Mouse (Mus musculus) neural tube, embryonic 13.5 days (tissue): Measurements from ENCODE around the gene Cym. TPM values are rescaled to one million over a fixed set of nuclear protein-coding genes. Genes with fewer than 3 reads are reported as not detected.

ENCODE experiments used
- ATAC-seq: fragments of 200-750 bp; cut with Nextera tagmentation; 2 replicates; pipeline ENCODE4 v1.8.0; 2017; ENCODE audit warnings: low read depth, mild to moderate bottlenecking, moderate TSS enrichment, moderate library complexity
- H3K27ac ChIP-seq: fragments of 300-500 bp; sonication (generic); replicated peaks from 2 replicates; pipeline ENCODE4 v1.5.1; 2015; ENCODE audit warnings: moderate library complexity, mild to moderate bottlenecking, inconsistent platforms
- H3K27me3 ChIP-seq: fragments of 300-500 bp; sonication (generic); 2 replicates; pipeline ENCODE4 v1.6.1; 2015; ENCODE audit warnings: mild to moderate bottlenecking, inconsistent platforms
- H3K36me3 ChIP-seq: fragments of 300-500 bp; sonication (generic); 2 replicates; pipeline ENCODE4 v1.6.1; 2015; ENCODE audit warnings: mild to moderate bottlenecking, inconsistent platforms
- H3K4me1 ChIP-seq: fragments of 300-500 bp; sonication (generic); replicated peaks from 2 replicates; pipeline ENCODE4 v1.6.1; 2015; ENCODE audit warnings: inconsistent platforms
- H3K4me2 ChIP-seq: fragments of 300-500 bp; sonication (generic); 2 replicates; pipeline ENCODE4 v1.6.1; 2015; ENCODE audit warnings: inconsistent platforms, mild to moderate bottlenecking, moderate library complexity
- H3K4me3 ChIP-seq: fragments of 300-500 bp; sonication (generic); 2 replicates; pipeline ENCODE4 v1.5.1; 2015; ENCODE audit warnings: mild to moderate bottlenecking, inconsistent platforms
- H3K9ac ChIP-seq: fragments of 300-500 bp; sonication (generic); 2 replicates; pipeline ENCODE4 v1.6.1; 2015; ENCODE audit warnings: moderate library complexity, mild to moderate bottlenecking, inconsistent platforms
- H3K9me3 ChIP-seq: fragments of 300-500 bp; sonication (generic); 2 replicates; pipeline ENCODE4 v1.6.1; 2016; ENCODE audit warnings: inconsistent platforms
- WGBS: fragments of 180-500 bp; shearing (Covaris S2); methylation state at CpG from one replicate; pipeline ENCODE4 v1.1.7; 2015; 5-methylcytosine and 5-hydroxymethylcytosine counted together
- polyA plus RNA-seq: library from polyadenylated mRNA; unstranded; fragments of >200 nt; fragmentation: Nextera tagmentation; extraction: Ambion mirVana; gene quantifications from 2 replicates; pipeline ENCODE4 v1.2.1, GENCODE M21; 2015

Gene Cym
- 0.27 and 1.2 TPM in 2 replicates for polyA plus RNA-seq

DNA sequence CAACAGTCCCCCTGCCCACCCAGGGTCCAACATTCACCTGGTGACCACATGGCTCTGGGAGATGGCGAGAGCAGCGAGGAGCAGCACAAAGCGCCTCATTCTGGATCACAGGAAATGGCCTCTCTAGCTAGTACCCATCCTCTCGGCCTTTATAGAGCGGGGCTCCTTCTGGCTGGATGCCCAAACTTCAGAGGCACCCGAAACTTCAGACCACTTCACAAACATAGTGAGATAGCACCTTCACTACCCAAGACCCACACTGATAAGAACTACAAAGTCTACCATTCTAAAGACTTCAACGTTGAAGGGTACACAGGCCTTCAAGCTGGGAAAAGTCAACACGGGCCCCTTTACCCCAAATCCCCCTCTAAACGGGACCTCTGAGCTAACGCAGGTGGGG, at the start of gene Cym:
TSS of gene Cym (minus strand) at position 125 of the 400 bp plus-strand sequence.
- 86% methylated on average over 10 of the region's 10 CpGs for WGBS
- H3K9me3 ChIP-seq, result peaks cover 4% of the 10 kb centered on the region; the same call in 1 of the 2 replicates
- ATAC-seq, result no peak

DNA sequence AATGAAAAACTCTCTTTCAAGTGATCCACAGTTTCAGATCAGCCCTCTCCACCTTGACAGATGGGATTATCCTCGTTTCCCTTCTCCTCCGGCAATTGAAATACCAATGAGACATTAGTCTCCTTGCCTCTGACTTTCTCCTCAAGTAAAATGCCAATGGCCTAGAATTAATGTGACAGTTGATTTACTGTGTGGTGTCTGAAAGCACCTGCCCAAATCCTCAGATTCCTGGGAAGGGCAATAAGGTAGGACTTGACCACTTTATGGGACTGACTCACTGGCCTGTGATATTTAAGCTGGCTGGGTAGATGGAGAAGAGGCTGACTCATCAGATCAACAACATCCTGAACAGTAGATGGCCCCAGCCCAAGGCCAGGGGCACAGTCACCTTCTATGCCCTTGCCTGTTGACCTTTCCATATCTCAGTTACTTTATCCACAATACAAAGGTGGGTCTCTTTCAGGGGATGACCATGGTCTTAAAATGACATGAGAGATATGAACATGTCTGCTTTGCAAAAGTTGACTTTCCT, 45.3 kb upstream of the Cym start:
- Histone ChIP-seq H3K27ac (no peak overlapping the region), H3K4me1 (peaks cover 3% of the 10 kb centered on the region), H3K4me2 (no peak overlapping the region), H3K4me3 (no peak overlapping the region), H3K36me3 (no peaks in the 10 kb centered on the region), H3K9me3 (no peaks in the 10 kb centered on the region), H3K27me3 (0 out of 2 replicates have a peak, but pooled peaks cover 3% of the 10 kb centered on the region), H3K9ac (no peak overlapping the region)
- 63% methylated on average over 2 of the region's 2 CpGs for WGBS
- ATAC-seq, result no peak

More for the DNA sequence above, at the start of gene Cym:
- H3K36me3 ChIP-seq, result no peaks in the 10 kb centered on the region
- no peak within 1 kb of the TSS for H3K4me3 ChIP-seq
- H3K27ac ChIP-seq, result no peak within 1 kb of the TSS
- no peak within 1 kb of the TSS for H3K4me2 ChIP-seq
- no peaks in the 10 kb centered on the region for H3K27me3 ChIP-seq
- no peak within 1 kb of the TSS for H3K9ac ChIP-seq
- no peaks in the 10 kb centered on the region for H3K4me1 ChIP-seq

DNA sequence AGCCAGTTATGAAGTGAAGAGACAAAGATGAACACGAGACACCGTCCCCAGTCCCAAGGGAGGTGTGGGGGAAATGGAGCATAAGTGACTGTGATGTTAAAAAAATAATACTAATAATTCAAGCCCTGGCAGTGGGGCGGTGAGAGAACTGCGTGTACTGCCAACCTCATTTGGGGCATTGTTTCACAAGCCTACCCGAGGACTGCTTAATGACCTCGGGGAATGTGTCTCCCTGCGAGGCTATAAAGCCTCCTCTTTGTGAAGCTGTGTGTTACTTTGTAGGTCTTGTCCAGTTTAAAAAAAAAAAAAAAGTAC, 40.3 kb upstream of the Cym start:
- Histone ChIP-seq H3K4me2 (no peak overlapping the region), H3K9ac (no peak overlapping the region), H3K9me3 (no peaks in the 10 kb centered on the region), H3K4me3 (no peak overlapping the region), H3K36me3 (no peaks in the 10 kb centered on the region), H3K27ac (peak overlapping the region; percentile 66; the same call in 1 of the 2 replicates), H3K4me1 (peaks cover 38% of the 10 kb centered on the region), H3K27me3 (no peaks in the 10 kb centered on the region)
- ATAC-seq, result peak; percentile 12; the same call in 1 of the 2 replicates
- 7% methylated on average over 7 of the region's 7 CpGs for WGBS

DNA sequence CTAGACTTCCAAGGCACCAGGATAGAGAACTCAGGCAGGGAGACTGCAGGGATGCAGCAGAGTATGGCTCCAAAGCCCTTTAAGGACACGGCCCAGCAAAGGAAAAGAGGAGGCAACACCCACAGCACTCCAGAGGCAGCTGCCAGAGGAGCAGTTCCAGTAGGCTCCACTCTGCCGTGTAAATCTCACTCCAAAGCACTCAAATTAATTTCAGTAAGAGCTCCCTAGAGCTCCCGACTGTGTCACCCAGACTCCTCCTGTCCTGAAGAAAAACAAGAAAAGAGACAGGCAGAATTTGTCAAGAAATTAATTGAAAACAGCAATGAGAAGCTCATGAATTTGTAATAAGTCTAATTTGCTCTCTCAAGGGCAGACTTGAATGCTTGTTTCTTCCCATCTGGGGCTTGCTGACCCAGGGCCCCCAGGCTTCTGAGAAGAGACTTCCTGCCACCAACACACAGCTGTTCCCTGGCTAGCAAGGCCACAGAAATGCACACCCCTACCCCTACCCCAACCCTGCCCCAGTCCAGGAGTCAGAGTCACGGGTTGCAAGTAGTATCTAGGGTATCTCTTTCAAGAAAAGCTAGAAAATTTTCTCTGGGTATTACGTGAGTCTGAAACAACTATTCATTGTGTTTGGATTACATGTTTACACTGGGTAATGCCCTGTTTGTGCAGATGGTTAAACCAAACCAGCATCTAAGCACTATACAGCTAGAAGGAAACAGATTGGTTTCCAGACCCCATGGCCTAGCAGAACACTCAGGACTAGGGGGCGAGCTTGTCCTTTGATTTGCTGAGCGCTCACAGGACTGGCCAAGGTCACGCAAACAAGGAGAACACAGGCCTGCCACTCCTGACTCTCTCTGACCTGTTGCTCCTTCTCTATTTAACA, 39.7 kb upstream of the Cym start:
- Histone ChIP-seq H3K36me3 (no peaks in the 10 kb centered on the region), H3K9me3 (no peaks in the 10 kb centered on the region), H3K27ac (peak overlapping the region; percentile 66), H3K4me2 (no peak overlapping the region), H3K4me3 (no peak overlapping the region), H3K9ac (no peak overlapping the region), H3K4me1 (peaks cover 44% of the 10 kb centered on the region), H3K27me3 (no peaks in the 10 kb centered on the region)
- ATAC-seq, result peak; percentile 62
- WGBS, result 32% methylated on average over 8 of the region's 8 CpGs

DNA sequence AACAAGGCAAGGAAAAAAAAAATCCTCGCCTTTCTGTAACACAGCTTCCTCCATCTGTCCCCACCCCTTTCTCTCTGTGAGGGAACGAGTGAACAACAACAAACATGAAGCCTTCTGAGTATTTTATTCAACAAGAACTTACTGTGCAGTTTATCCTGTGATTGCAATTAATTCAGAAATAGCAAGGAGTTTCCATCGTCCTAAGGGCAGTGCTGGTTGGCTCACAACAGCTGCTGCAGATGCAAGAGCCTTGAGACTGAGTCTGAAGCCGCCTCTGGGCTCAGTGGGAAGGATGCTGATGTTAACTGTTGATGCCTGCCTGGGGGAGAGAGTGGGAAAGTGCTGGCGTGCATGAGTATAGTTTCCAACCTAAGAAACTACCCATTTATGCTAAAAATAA, 36.4 kb upstream of the Cym start:
- Histone ChIP-seq H3K27ac (peak overlapping the region; percentile 2; the same call in 1 of the 2 replicates), H3K4me1 (peaks cover 48% of the 10 kb centered on the region), H3K9me3 (no peaks in the 10 kb centered on the region), H3K36me3 (no peaks in the 10 kb centered on the region), H3K4me3 (no peak overlapping the region), H3K9ac (no peak overlapping the region), H3K27me3 (peaks cover 10% of the 10 kb centered on the region), H3K4me2 (no peak overlapping the region)
- no peak for ATAC-seq
- WGBS, result 61% methylated on average over 5 of the region's 5 CpGs

DNA sequence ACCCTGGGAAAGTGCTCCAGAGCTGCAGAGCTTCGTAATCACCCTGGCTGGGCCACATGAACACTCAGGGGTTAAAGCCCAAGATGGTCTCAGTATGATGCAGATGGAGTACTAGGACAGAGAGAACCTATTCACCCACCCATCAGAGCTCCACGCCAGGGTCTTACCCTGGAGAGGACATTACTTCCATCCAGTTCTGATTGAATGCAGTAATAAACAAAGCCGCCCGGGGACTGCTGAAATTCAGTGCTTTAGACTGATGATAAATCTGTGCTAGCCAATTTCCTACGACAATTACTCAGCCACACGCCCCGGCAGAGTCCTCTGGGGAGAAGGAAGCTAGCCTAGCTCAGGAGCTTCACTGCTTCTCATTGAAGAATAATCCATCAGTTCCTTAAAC, 35.2 kb upstream of the Cym start:
- peak; percentile 56 for ATAC-seq
- H3K9ac ChIP-seq, result no peak overlapping the region
- H3K27ac ChIP-seq, result peak overlapping the region; percentile 46
- peaks cover 43% of the 10 kb centered on the region for H3K4me1 ChIP-seq
- no peaks in the 10 kb centered on the region for H3K9me3 ChIP-seq
- H3K4me2 ChIP-seq, result no peak overlapping the region
- no peaks in the 10 kb centered on the region for H3K36me3 ChIP-seq
- H3K4me3 ChIP-seq, result no peak overlapping the region
- WGBS, result 24% methylated on average over 7 of the region's 7 CpGs
- H3K27me3 ChIP-seq, result peaks cover 11% of the 10 kb centered on the region

DNA sequence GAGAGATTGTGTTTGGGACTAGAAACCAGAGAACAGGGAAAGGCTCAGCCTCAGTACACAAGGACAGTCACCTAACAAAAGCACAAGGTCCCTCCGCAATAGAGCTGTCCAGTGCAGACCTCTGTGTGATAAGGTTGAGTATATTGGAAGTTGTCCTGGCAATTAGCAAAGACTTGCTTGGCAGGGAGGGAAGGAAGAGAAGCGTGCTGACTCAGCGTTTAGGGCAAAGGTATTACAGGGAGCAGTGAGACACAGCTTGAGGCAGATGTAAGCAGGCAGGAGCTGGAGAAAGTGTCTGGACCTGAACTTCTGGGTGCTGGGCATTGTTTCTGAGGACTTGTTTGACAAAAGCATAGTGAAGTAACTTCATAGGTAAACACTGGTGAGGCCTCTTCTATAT, 34.5 kb upstream of the Cym start:
- 89% methylated on average over 3 of the region's 3 CpGs for WGBS
- Histone ChIP-seq H3K4me2 (no peak overlapping the region), H3K9ac (no peak overlapping the region), H3K4me1 (peaks cover 36% of the 10 kb centered on the region), H3K27ac (peak overlapping the region; percentile 46; the same call in 1 of the 2 replicates), H3K27me3 (peaks cover 11% of the 10 kb centered on the region), H3K36me3 (no peaks in the 10 kb centered on the region), H3K4me3 (no peak overlapping the region), H3K9me3 (no peaks in the 10 kb centered on the region)
- ATAC-seq, result no peak

DNA sequence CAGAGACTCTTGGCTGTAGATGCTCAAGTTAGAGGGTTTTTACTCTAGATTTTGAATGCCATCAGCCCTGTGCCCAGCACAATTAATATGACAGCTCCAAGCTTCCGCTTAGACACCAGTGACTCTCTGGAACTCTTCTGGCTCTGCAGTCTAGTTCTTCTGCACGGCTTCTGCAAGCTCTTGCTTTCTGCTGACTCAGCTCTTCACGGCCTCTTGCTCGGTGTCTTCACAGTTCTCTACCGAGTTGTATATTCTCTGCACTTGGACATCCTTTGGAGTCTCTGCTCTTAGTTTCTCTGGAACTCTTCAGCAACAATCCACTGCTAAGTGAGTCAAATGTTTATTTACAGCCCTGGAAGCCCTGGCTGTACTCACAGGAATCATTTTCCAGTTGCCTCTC, 32.4 kb upstream of the Cym start:
- Histone ChIP-seq H3K27me3 (peaks cover 12% of the 10 kb centered on the region), H3K4me1 (peaks cover 22% of the 10 kb centered on the region), H3K4me3 (no peak overlapping the region), H3K4me2 (no peak overlapping the region), H3K36me3 (no peaks in the 10 kb centered on the region), H3K9ac (no peak overlapping the region), H3K27ac (no peak overlapping the region), H3K9me3 (no peaks in the 10 kb centered on the region)
- WGBS, result 84% methylated on average over 5 of the region's 5 CpGs
- no peak for ATAC-seq

DNA sequence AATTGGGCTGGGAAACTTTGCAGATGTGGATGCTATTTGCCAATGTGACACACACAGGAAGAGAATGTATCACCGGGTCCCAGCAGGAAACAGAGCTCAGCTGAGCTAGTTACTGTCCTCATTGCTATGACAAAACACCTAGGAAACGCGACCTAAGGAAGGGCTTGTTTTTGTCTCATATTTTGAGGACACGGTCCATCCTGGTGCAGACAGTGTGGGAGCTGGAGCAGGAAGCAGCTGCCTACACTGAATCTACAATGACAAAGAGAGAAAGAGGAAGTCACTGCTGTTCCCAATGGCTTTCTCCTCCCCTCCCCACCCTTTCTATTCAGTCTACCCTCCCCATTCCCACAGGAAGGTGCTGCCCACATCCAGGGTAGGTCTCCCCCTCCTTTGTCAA, 30.5 kb upstream of the Cym start:
- WGBS, result 82% methylated on average over 4 of the region's 4 CpGs
- H3K4me2 ChIP-seq, result no peak overlapping the region
- ATAC-seq, result no peak

DNA sequence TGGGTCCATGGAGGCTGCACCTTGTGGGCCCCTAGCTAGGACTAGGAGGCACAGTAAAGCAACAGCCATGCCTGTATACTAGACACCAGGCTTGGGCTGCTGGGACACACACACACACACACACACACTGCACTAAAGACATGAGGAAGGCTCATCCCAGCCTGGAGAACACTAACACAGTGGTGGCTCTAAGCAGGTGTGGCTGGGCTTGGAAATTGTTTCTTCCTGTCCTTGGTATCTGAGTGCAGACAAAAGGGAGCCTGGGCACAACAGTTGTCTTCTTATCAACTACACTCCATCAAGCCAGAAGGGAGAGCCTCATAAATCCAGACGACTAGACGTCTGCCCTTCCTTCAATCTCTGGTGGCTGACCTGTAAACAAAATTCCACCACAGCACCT, 28.8 kb upstream of the Cym start:
- Histone ChIP-seq H3K4me3 (no peak overlapping the region), H3K27me3 (peaks cover 14% of the 10 kb centered on the region), H3K36me3 (no peaks in the 10 kb centered on the region), H3K4me2 (no peak overlapping the region), H3K9me3 (no peaks in the 10 kb centered on the region), H3K4me1 (no peaks in the 10 kb centered on the region), H3K27ac (no peak overlapping the region), H3K9ac (no peak overlapping the region)
- WGBS, result 72% methylated on average over 2 of the region's 2 CpGs
- ATAC-seq, result no peak

More for the DNA sequence above, 30.5 kb upstream of the Cym start:
- Histone ChIP-seq H3K36me3 (no peaks in the 10 kb centered on the region), H3K9ac (no peak overlapping the region), H3K27ac (no peak overlapping the region), H3K4me3 (no peak overlapping the region), H3K9me3 (no peaks in the 10 kb centered on the region), H3K4me1 (peaks cover 12% of the 10 kb centered on the region), H3K27me3 (peaks cover 16% of the 10 kb centered on the region)

DNA sequence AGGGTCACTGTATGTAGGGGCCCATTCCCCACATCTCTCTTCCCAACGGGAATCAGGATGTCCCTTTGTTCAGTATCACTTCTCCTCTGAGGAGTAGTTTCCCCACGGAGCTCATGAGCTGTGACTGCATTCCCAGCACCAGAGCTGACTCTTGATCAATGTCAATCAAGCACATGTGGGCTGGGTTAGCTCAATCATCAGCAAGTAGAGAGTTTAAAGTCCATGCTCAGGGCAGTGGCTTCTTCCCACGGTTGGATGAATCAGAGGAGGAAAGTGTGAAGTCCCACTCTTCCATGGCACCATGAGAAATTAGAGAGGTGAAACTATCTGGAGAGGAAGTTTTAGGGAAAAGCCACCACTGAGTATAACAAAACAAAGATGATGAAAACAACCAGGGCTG, 27.5 kb upstream of the Cym start:
- Histone ChIP-seq H3K9me3 (no peaks in the 10 kb centered on the region), H3K27me3 (peaks cover 18% of the 10 kb centered on the region), H3K4me3 (no peak overlapping the region), H3K4me1 (no peaks in the 10 kb centered on the region), H3K9ac (no peak overlapping the region), H3K27ac (no peak overlapping the region), H3K36me3 (no peaks in the 10 kb centered on the region), H3K4me2 (no peak overlapping the region)
- WGBS, result 68% methylated on average over 3 of the region's 3 CpGs
- no peak for ATAC-seq

DNA sequence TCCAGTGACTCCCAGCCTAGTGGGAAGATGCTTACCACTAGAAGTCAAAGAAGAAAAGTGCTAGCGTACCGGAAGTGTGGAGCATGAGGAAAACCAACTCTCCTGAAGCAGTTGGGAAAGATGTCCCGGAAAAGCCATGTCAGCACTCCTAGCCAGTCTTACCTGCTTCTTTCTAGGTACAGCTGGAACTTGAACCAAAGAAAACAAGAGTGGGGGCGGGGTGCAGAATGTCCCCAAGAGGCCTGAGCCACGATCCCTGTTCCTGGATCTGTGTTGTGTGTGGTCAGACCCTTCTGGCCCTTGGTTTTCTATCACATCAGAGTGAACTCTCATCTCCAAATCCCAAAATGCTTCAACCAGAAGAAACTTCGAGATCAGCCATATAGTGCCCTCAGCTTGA, 25.3 kb upstream of the Cym start:
- Histone ChIP-seq H3K27me3 (peaks cover 10% of the 10 kb centered on the region; the same call in 1 of the 2 replicates), H3K36me3 (no peaks in the 10 kb centered on the region), H3K4me1 (peaks cover under 1% of the 10 kb centered on the region; the same call in 1 of the 2 replicates), H3K27ac (no peak overlapping the region), H3K4me3 (no peak overlapping the region), H3K9ac (no peak overlapping the region), H3K4me2 (no peak overlapping the region), H3K9me3 (no peaks in the 10 kb centered on the region)
- WGBS, result 86% methylated on average over 6 of the region's 6 CpGs
- no peak for ATAC-seq
